Mouse (Mus musculus): ENCODE data around the gene G6pc3. TPM values are rescaled to one million over a fixed set of nuclear protein-coding genes. Genes with fewer than 3 reads are reported as not detected.

The G6pc3 gene
- total and polyA plus RNA-seq, 3 experiments, result 44.8 to 89.9 (median 50.6) TPM

DNA sequence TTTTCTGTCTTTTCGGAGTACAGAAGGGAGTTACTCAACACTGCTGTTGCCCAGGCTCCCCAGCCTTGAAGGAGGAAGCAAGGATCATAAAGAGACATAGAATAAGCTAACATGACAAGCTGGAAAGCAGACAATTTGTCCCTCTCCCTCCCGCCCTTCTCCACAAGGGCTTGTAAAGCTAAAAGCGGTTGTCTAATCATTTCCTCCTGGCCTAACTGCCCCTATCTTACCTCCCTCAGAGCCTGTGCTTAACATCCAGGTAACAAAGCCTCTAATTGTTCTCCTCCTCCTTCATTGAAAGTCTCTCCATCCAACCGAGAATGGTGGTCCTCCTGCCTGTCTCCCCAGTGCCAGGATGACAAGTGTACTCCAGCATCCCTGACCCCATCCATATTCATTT is 1.4 kb downstream of the G6pc3 start:
- Histone ChIP-seq H3K4me3 (no peak overlapping the region), H3K27ac (no peak overlapping the region)
- 66% methylated on average over 4 of the region's 4 CpGs for WGBS

DNA sequence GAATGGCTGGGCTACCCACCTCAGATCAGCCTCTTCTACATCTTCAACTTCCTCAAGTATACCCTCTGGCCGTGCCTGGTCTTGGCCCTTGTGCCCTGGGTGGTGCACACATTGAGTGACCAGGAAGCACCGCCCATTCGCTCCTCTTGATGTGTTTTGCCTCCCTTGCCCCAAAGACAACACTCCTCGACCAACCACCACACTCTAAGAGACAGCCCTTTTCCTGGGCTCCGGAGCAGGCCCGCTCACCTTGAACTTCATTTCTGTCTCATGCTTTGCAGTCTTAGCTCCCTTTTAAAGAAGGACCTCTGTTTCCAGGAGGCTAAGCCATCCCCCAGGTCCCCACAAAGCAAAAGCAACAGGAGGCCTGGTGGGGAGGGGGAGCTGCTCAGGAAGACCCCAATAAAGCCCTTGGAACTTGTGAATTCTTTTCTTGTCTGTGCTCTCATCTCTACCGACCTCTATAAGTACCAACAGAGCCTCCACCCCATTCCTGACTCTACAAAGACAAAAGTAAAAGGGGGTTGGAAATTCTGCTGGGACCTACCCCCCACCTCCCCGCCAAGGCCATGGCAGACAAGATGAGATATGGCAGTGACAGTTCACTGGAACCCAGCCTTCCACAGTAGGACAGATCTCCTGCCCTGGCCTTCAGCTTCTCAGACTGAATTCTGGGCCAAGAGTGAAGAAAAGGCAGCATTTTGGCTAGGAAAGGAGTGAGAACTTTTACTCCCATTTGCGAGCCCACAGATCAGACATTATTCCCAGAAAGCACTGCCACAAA is 4.4 kb downstream of the G6pc3 start:
- Histone ChIP-seq H3K27ac (no peak overlapping the region), H3K79me2 (replicated peaks; ENCODE audit: control insufficient read depth, insufficient read depth, low read length) (no peaks in the 10 kb centered on the region), H3K4me3 (no peak overlapping the region), H3K36me3 (ENCODE audit: control insufficient read depth, insufficient read depth, low read length) (no peaks in the 10 kb centered on the region), H3K9ac (ENCODE audit: low read depth, low read length) (no peak overlapping the region), H3K27me3 (ENCODE audit: control insufficient read depth, insufficient read depth, low read length) (no peaks in the 10 kb centered on the region), H3K4me1 (ENCODE audit: control insufficient read depth, insufficient read depth, low read length) (no peaks in the 10 kb centered on the region; the same call in 1 of the 2 replicates)
- peak in 1 of 2 experiments; percentile 4 for DNase-seq
- 83% methylated on average over 9 of the region's 9 CpGs for whole genome bisulfite sequencing
- intact Hi-C loops (cut with DNase I), result no loop called here
- TF ChIP-seq EP300 (IDR thresholded peaks at IDR 0.05; ENCODE audit: insufficient read depth, low read depth, low read length) (no peak), CTCF (IDR thresholded peaks at IDR 0.05) (no peak), POLR2A (IDR thresholded peaks at IDR 0.05; ENCODE audit: insufficient read depth, low read depth, low read length) (no peak)

More for the DNA sequence above, 1.4 kb downstream of the G6pc3 start:
- TF ChIP-seq CTCF (IDR thresholded peaks at IDR 0.05) (no peak), POLR2A (IDR thresholded peaks at IDR 0.05; ENCODE audit: insufficient read depth, low read depth, low read length) (no peak), EP300 (IDR thresholded peaks at IDR 0.05; ENCODE audit: insufficient read depth, low read depth, low read length) (no peak)
- no peaks in the 10 kb centered on the region; the same call in 1 of the 2 replicates for H3K4me1 ChIP-seq (ENCODE audit: control insufficient read depth, insufficient read depth, low read length)
- no peak for DNase-seq
- intact Hi-C loops (cut with DNase I), result loop anchor here (2.0 kb wide), 1 partner anchor 18 kb away; no protein-coding TSS in a partner anchor
- no peaks in the 10 kb centered on the region for H3K27me3 ChIP-seq (ENCODE audit: control insufficient read depth, insufficient read depth, low read length)
- no peaks in the 10 kb centered on the region for H3K36me3 ChIP-seq (ENCODE audit: control insufficient read depth, insufficient read depth, low read length)
- H3K79me2 ChIP-seq (replicated peaks; ENCODE audit: control insufficient read depth, insufficient read depth, low read length), result no peaks in the 10 kb centered on the region
- no peak overlapping the region for H3K9ac ChIP-seq (ENCODE audit: low read depth, low read length)

DNA sequence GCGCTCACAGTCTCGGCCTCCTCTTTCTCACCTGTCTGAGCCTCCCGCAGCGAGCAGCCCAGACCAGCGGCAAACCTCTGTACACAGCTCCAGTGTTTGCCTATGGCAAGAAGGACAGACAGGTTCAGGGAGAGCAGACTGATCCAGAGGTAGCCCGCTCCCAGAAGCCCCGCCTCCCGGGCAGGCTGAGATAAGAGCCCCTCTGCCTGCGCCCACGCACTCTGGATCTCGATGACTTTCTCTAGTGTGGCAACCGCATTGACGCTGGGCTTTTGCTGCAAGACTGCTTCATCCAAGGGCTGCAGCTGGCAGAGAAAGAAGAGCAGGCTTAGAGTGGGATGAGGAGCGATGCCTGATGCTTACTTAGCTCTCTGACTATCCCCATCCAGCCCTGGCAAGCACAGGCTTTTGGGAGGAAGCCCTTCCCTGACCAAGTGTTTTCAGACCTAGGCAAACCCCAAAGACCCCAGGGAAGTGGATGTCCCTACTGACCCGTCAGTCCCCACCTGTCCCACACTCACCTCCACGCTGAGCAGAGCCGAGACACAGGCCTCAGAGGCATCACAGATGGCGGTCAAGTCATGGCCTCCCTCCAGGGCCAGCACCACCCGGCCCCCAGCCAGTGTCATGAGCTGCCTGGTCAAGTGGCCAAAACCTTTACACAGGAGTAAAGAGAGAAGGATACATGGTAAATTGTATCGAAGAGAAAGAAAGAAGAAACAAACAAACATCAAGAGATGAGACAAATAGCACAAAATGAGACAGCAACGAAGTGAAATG is 6.8 kb downstream of the G6pc3 start:
- DNase-seq, result peak in 1 of 2 experiments; percentile 3
- TF ChIP-seq POLR2A (IDR thresholded peaks at IDR 0.05; ENCODE audit: insufficient read depth, low read depth, low read length), result no peak
- TF ChIP-seq CTCF (IDR thresholded peaks at IDR 0.05), result no peak
- TF ChIP-seq EP300 (IDR thresholded peaks at IDR 0.05; ENCODE audit: insufficient read depth, low read depth, low read length), result no peak
- Histone ChIP-seq H3K36me3 (ENCODE audit: control insufficient read depth, insufficient read depth, low read length) (no peaks in the 10 kb centered on the region), H3K4me1 (ENCODE audit: control insufficient read depth, insufficient read depth, low read length) (no peaks in the 10 kb centered on the region), H3K9ac (ENCODE audit: low read depth, low read length) (no peak overlapping the region), H3K27ac (no peak overlapping the region), H3K79me2 (replicated peaks; ENCODE audit: control insufficient read depth, insufficient read depth, low read length) (no peaks in the 10 kb centered on the region), H3K4me3 (no peak overlapping the region), H3K27me3 (ENCODE audit: control insufficient read depth, insufficient read depth, low read length) (no peaks in the 10 kb centered on the region)
- WGBS, result 74% methylated on average over 21 of the region's 21 CpGs
- intact Hi-C loops (cut with DNase I), result no loop called here

DNA sequence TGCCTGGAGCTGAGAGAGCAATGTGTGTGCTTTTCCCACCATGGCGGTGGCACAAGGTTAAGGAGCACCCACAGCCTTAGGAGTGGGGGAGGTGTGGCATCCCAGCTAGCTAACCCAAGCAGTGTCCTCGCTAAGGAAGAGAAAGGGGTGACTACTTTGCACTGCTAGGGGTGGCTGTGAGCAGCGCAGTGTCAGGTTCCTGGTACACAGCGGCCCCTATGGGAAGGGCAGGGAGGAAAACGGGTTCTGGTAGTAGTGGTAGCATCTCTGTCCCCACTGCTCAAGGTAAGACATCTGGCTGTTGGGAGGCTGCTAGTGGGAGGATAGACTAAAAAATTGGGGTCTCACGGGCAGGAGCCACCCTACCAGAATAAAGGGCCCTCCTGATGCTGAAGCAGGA is 8.8 kb downstream of the G6pc3 start:
- intact Hi-C loops (cut with DNase I), result no loop called here
- Histone ChIP-seq H3K9ac (ENCODE audit: low read depth, low read length) (no peak overlapping the region), H3K36me3 (ENCODE audit: control insufficient read depth, insufficient read depth, low read length) (no peaks in the 10 kb centered on the region), H3K79me2 (replicated peaks; ENCODE audit: control insufficient read depth, insufficient read depth, low read length) (no peaks in the 10 kb centered on the region), H3K27ac (no peak overlapping the region), H3K27me3 (ENCODE audit: control insufficient read depth, insufficient read depth, low read length) (no peaks in the 10 kb centered on the region), H3K4me3 (no peak overlapping the region), H3K4me1 (ENCODE audit: control insufficient read depth, insufficient read depth, low read length) (no peaks in the 10 kb centered on the region)
- 71% methylated on average over 6 of the region's 6 CpGs for WGBS
- DNase-seq, result no peak
- TF ChIP-seq EP300 (IDR thresholded peaks at IDR 0.05; ENCODE audit: insufficient read depth, low read depth, low read length) (no peak), CTCF (IDR thresholded peaks at IDR 0.05) (no peak), POLR2A (IDR thresholded peaks at IDR 0.05; ENCODE audit: insufficient read depth, low read depth, low read length) (no peak)

DNA sequence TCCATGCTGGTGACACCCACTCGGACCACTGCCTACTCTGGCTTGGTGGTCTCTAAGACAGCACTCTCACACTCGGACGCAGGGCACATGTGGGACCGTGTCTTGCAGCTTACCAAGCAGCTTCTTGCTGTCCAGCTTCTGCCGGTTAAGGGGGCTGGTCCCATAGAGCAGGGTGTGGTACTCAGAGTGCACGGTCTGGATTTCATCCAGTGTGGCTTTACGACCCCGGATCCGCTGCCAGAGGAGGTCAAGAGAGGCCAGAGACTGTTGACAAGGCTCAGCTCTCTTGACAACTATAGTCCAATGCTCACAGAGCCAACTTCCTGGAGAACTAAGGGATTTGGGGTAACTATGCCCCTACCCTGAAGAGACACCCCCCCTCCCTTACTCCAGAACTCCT is 10.4 kb downstream of the G6pc3 start:
- Histone ChIP-seq H3K9ac (ENCODE audit: low read depth, low read length) (no peak overlapping the region), H3K79me2 (replicated peaks; ENCODE audit: control insufficient read depth, insufficient read depth, low read length) (no peaks in the 10 kb centered on the region), H3K4me1 (ENCODE audit: control insufficient read depth, insufficient read depth, low read length) (no peaks in the 10 kb centered on the region; the same call in 1 of the 2 replicates), H3K27ac (no peak overlapping the region), H3K27me3 (ENCODE audit: control insufficient read depth, insufficient read depth, low read length) (no peaks in the 10 kb centered on the region), H3K4me3 (no peak overlapping the region), H3K36me3 (ENCODE audit: control insufficient read depth, insufficient read depth, low read length) (no peaks in the 10 kb centered on the region)
- 61% methylated on average over 9 of the region's 9 CpGs for WGBS
- peak in 1 of 2 experiments; percentile 15 for DNase-seq
- TF ChIP-seq CTCF (IDR thresholded peaks at IDR 0.05) (no peak), POLR2A (IDR thresholded peaks at IDR 0.05; ENCODE audit: insufficient read depth, low read depth, low read length) (no peak), EP300 (IDR thresholded peaks at IDR 0.05; ENCODE audit: insufficient read depth, low read depth, low read length) (no peak)
- intact Hi-C loops (cut with DNase I), result loop anchor here (5.0 kb wide), 1 partner anchor 47 kb away; the partner anchor contains the start of gene BC030867

Measured in heart, adult 2 months (tissue).